Mouse (Mus musculus) kidney, adult 2 months (tissue): ENCODE measurements around the gene Itgae. TPM values are rescaled to one million over a fixed set of nuclear protein-coding genes. Genes with fewer than 3 reads are reported as not detected.

ENCODE experiments used
- DNase-seq: peaks from one replicate; pipeline ENCODE4 v3.0.0; 2021
- H3K27ac ChIP-seq: fragments of 200-500 bp; 2 replicates; pipeline ENCODE4 v1.5.1; 2012; ENCODE audit warnings: low read depth, low read length, control low read depth, inconsistent platforms; ENCODE audit not compliant: insufficient read depth
- H3K27me3 ChIP-seq: fragments of 200-500 bp; replicated peaks from 2 replicates; pipeline ENCODE4 v1.6.1; 2012; ENCODE audit warnings: mild to moderate bottlenecking, moderate library complexity, low read length, inconsistent platforms; ENCODE audit not compliant: control insufficient read depth, insufficient read depth
- H3K36me3 ChIP-seq: fragments of 200-500 bp; 2 replicates; pipeline ENCODE4 v1.6.1; 2012; ENCODE audit warnings: mild to moderate bottlenecking, moderate library complexity, low read length, inconsistent platforms; ENCODE audit not compliant: control insufficient read depth, insufficient read depth
- H3K4me1 ChIP-seq: fragments of 200-500 bp; 2 replicates; pipeline ENCODE4 v1.6.1; 2011; ENCODE audit warnings: low read length; ENCODE audit not compliant: control insufficient read depth, insufficient read depth
- H3K4me3 ChIP-seq: fragments of 200-500 bp; 2 replicates; pipeline ENCODE4 v1.5.1; 2011; ENCODE audit warnings: mild to moderate bottlenecking, low read depth, low read length, control low read depth; ENCODE audit not compliant: insufficient read depth
- CTCF ChIP-seq: fragments of 200-500 bp; conservative IDR thresholded peaks from 2 replicates; pipeline ENCODE4 v1.5.1; 2011; ENCODE audit warnings: low read depth, mild to moderate bottlenecking, control low read depth, low read length, moderate library complexity, mixed read lengths; ENCODE audit not compliant: insufficient read depth, insufficient read length
- POLR2A ChIP-seq: fragments of 200-500 bp; IDR thresholded peaks from one replicate; pipeline ENCODE4 v1.6.1; 2011; ENCODE audit warnings: low read depth, low read length, control low read depth
- whole genome bisulfite sequencing: fragments of 180-500 bp; shearing (Covaris S2); methylation state at CpG from one replicate; pipeline ENCODE4 v1.1.7; 2018; 5-methylcytosine and 5-hydroxymethylcytosine counted together
- polyA plus RNA-seq: library from polyadenylated mRNA; depleted of rRNA; stranded (reverse); fragments of >200 nt; gene quantifications from 2 replicates; pipeline ENCODE4 v1.2.3, GENCODE M21; 2012

Gene Itgae
- polyA plus RNA-seq, 1 experiment, result 1.0 TPM

DNA sequence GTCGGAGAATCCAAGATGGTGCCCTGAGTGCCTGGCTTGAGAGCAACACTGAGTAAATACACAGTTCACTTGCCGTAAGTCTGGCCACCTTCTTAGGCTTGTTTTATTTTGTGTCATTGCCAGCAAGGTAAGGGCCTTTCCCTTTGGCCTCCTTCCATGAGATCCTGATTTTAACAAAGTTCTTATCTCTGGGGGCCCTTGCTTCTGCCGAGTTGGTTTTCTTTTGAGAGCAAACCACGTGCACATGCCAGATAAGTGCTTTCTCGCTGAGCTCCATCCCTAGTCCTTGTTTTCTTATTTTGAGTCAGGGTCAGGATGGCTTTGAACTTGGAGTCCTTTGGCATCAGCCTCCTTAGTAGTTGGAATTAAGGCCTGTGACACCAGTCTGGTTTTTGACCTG lies 32.7 kb upstream of the Itgae start:
- no peaks in the 10 kb centered on the region for H3K27me3 ChIP-seq
- TF ChIP-seq CTCF, result no peak
- TF ChIP-seq POLR2A, result no peak
- 78% methylated on average over 5 of the region's 5 CpGs for WGBS
- H3K4me1 ChIP-seq, result no peaks in the 10 kb centered on the region
- no peak for DNase-seq
- H3K36me3 ChIP-seq, result no peaks in the 10 kb centered on the region; the same call in none of the 2 replicates
- H3K27ac ChIP-seq, result no peak overlapping the region
- no peak overlapping the region for H3K4me3 ChIP-seq

- H3K4me3 ChIP-seq, result no peak overlapping the region
- H3K27me3 ChIP-seq, result no peaks in the 10 kb centered on the region
- no peaks in the 10 kb centered on the region for H3K4me1 ChIP-seq
- no peak for DNase-seq
- H3K36me3 ChIP-seq, result no peaks in the 10 kb centered on the region; the same call in 1 of the 2 replicates
- WGBS, result 96% methylated on average over 3 of the region's 3 CpGs
- TF ChIP-seq POLR2A (no peak), CTCF (no peak)
- no peak overlapping the region for H3K27ac ChIP-seq
Observed at GRCm38 (mm10) chr11:73059630-73060029, 30.8 kb upstream of the Itgae start.

GRCm38 (mm10) chr11:73061413-73061812 lies 29.0 kb upstream of the Itgae start:
- H3K27ac ChIP-seq, result no peak overlapping the region
- no peak overlapping the region for H3K4me3 ChIP-seq
- WGBS, result 92% methylated on average over 3 of the region's 3 CpGs
- DNase-seq, result no peak
- no peaks in the 10 kb centered on the region for H3K4me1 ChIP-seq
- H3K36me3 ChIP-seq, result no peaks in the 10 kb centered on the region; the same call in 1 of the 2 replicates
- TF ChIP-seq POLR2A, result no peak
- no peak for TF ChIP-seq CTCF
- H3K27me3 ChIP-seq, result no peaks in the 10 kb centered on the region

GRCm38 (mm10) chr11:73071839-73072238 lies 18.5 kb upstream of the Itgae start:
- H3K27me3 ChIP-seq, result no peaks in the 10 kb centered on the region; the same call in 1 of the 2 replicates
- DNase-seq, result peak; percentile 40
- TF ChIP-seq CTCF (peak; percentile 65), POLR2A (no peak)
- H3K4me1 ChIP-seq, result no peaks in the 10 kb centered on the region
- WGBS, result 82% methylated on average over 3 of the region's 3 CpGs
- no peak overlapping the region for H3K4me3 ChIP-seq
- H3K27ac ChIP-seq, result no peak overlapping the region
- H3K36me3 ChIP-seq, result no peaks in the 10 kb centered on the region; the same call in none of the 2 replicates

GRCm38 (mm10) chr11:73076295-73076694 lies 14.1 kb upstream of the Itgae start:
- no peak for DNase-seq
- no peak overlapping the region for H3K4me3 ChIP-seq
- TF ChIP-seq CTCF (no peak), POLR2A (no peak)
- no peaks in the 10 kb centered on the region; the same call in 1 of the 2 replicates for H3K27me3 ChIP-seq
- peaks cover 7% of the 10 kb centered on the region for H3K36me3 ChIP-seq
- WGBS, result 87% methylated on average over 4 of the region's 4 CpGs
- no peak overlapping the region for H3K27ac ChIP-seq
- no peaks in the 10 kb centered on the region for H3K4me1 ChIP-seq

DNA sequence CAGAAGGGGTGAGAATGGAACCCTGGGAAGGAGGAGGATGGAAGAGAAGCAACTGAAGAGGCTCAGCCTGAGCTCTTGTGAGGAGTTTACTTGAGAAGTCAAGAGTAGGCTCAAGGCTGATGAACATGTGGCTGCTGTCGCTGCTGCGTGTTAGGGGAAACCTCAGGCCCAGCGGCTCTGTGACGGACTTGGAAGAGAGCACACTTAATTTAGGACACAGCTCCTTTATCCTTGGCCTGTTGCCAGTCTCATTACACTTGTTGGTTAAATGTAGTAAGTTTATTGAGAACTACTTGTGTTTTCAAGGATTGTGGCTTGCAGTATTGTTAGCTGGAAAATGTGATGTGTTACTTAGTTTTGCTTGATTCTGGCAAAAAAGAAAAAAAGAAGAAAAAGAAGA lies 13.7 kb upstream of the Itgae start:
- Histone ChIP-seq H3K27me3 (no peaks in the 10 kb centered on the region), H3K36me3 (peaks cover 7% of the 10 kb centered on the region), H3K4me3 (no peak overlapping the region), H3K4me1 (no peaks in the 10 kb centered on the region), H3K27ac (no peak overlapping the region)
- 58% methylated on average over 4 of the region's 4 CpGs for WGBS
- TF ChIP-seq POLR2A (no peak), CTCF (no peak)
- DNase-seq, result no peak

DNA sequence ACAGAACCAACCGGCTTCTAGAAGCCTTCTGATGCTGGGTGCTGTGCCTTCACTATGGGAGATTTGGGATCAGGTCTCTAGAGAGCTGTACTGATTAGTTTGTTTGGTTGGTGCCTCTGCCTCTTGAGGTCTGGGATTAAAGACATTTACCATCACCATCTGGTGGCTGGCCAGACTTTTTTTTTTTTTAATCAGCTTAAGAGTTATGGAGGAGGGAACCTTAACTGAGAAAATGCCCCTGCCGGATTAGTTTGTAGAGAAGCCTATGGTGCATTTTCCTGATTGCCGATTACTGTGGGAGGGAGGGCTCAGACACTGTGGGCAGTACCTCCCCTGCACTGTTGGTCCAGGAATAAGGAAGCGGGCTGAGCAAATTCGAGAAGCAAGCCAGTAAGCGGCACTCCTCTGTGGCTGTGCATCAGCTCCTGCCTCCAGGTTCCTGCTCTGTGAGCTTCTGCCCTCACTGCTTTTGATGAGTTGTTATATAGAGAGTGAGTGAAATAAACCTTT lies 13.1 kb upstream of the Itgae start:
- TF ChIP-seq POLR2A (no peak), CTCF (no peak)
- H3K27me3 ChIP-seq, result no peaks in the 10 kb centered on the region
- peaks cover 7% of the 10 kb centered on the region for H3K36me3 ChIP-seq
- H3K27ac ChIP-seq, result no peak overlapping the region
- 86% methylated on average over 6 of the region's 6 CpGs for WGBS
- H3K4me1 ChIP-seq, result no peaks in the 10 kb centered on the region
- H3K4me3 ChIP-seq, result no peak overlapping the region
- no peak for DNase-seq
